In genomic region chr15:30424290-30424689, GRCm38 (mm10) we compare ENCODE assay signal across 10 mouse cellular contexts.
DNase-seq lines count a peak whose midpoint lies in the region; ATAC-seq and TF ChIP-seq lines count a peak whose summit lies in the region.
"Had no signal": no experiment of that assay in that cellular context is flagged by ENCODE, and none has a peak within 500 bp of the region (broad histone marks: within the 10 kb centered on the region; RNA-seq: fewer than 3 reads in every experiment).

No protein-coding gene starts in this region.

- H3K4me3 ChIP-seq in hindbrain, embryonic 11.5 days (ENCODE audit: low read depth, low read length): no peak overlapping the region
- no peak overlapping the region for H3K4me3 ChIP-seq in hindbrain, embryonic 10.5 days
- no peak overlapping the region for H3K4me3 ChIP-seq in heart, embryonic 11.5 days (ENCODE audit: low read depth, low read length)

- ATAC-seq in hindbrain, embryonic 11.5 days (ENCODE audit: low FRiP score): no peak
- no peak for ATAC-seq in Patski
- no peak for ATAC-seq in heart, embryonic 11.5 days (replicated peaks; ENCODE audit: insufficient number of reproducible peaks, low FRiP score, low TSS enrichment)
- no peak for ATAC-seq in monocyte, adult 5-6 weeks (replicated peaks; ENCODE audit: insufficient number of reproducible peaks, low FRiP score, low TSS enrichment, poor library complexity, severe bottlenecking)

- H3K9ac ChIP-seq in hindbrain, embryonic 11.5 days (ENCODE audit: low read depth, low read length): no peak overlapping the region
- H3K9ac ChIP-seq in heart, embryonic 11.5 days (ENCODE audit: low read depth, low read length): no peak overlapping the region

- peak; percentile 32 for DNase-seq in hindbrain, embryonic 11.5 days (ENCODE audit: low spot score)
- no peak for DNase-seq in hindbrain, embryonic 10.5 days (ENCODE audit: low spot score)
- DNase-seq in Patski (ENCODE audit: low read depth, low spot score): no peak
- peak; percentile 16 for DNase-seq in embryo, embryonic 11 days
- peak; percentile 47 for DNase-seq in left cerebral cortex, postnatal 4 days
- no peak for DNase-seq in urinary bladder, postnatal 10 days (ENCODE audit: low spot score)

- POLR2A ChIA-PET in Patski (lab: Charles Lee): no interaction called here

- no peaks in the 10 kb centered on the region for H3K9me3 ChIP-seq in hindbrain, embryonic 11.5 days (ENCODE audit: control insufficient read depth, low read length)
- 0 out of 2 replicates have a peak, but pooled peaks cover 2% of the 10 kb centered on the region for H3K9me3 ChIP-seq in hindbrain, embryonic 10.5 days
- H3K9me3 ChIP-seq in heart, embryonic 11.5 days (replicated peaks; ENCODE audit: control insufficient read depth, low read length): no peaks in the 10 kb centered on the region

- no peaks in the 10 kb centered on the region for H3K27me3 ChIP-seq in hindbrain, embryonic 11.5 days (ENCODE audit: control insufficient read depth, insufficient read depth, low read length)
- H3K27me3 ChIP-seq in hindbrain, embryonic 10.5 days (ENCODE audit: insufficient read depth, poor library complexity, severe bottlenecking): no peaks in the 10 kb centered on the region
- H3K27me3 ChIP-seq in Patski: no peaks in the 10 kb centered on the region
- no peaks in the 10 kb centered on the region for H3K27me3 ChIP-seq in heart, embryonic 11.5 days (ENCODE audit: control insufficient read depth, insufficient read depth, low read length)
- H3K27me3 ChIP-seq: CH12.LX had no signal

- H3K36me3 ChIP-seq in hindbrain, embryonic 11.5 days (ENCODE audit: control insufficient read depth, insufficient read depth, low read length): no peaks in the 10 kb centered on the region
- H3K36me3 ChIP-seq in hindbrain, embryonic 10.5 days: no peaks in the 10 kb centered on the region
- no peaks in the 10 kb centered on the region for H3K36me3 ChIP-seq in heart, embryonic 11.5 days (ENCODE audit: control insufficient read depth, insufficient read depth, low read length)

- WGBS in hindbrain, embryonic 11.5 days: 68% methylated on average over 9 of the region's 9 CpGs
- WGBS in hindbrain, embryonic 10.5 days: 69% methylated on average over 9 of the region's 9 CpGs
- 63% methylated on average over 9 of the region's 9 CpGs for WGBS in heart, embryonic 11.5 days (ENCODE audit: insufficient replicate concordance)

- no peak overlapping the region for H3K27ac ChIP-seq in hindbrain, embryonic 11.5 days (ENCODE audit: low read depth, low read length)
- no peak overlapping the region for H3K27ac ChIP-seq in hindbrain, embryonic 10.5 days
- no peak overlapping the region for H3K27ac ChIP-seq in heart, embryonic 11.5 days (ENCODE audit: low read depth, low read length)
- H3K27ac ChIP-seq: macrophage had no signal

- CTCF ChIA-PET in Patski (lab: Charles Lee): interaction anchor here (1.2 kb wide), 1 partner anchor 412 kb away, joined by 3 read pairs; no protein-coding TSS in a partner anchor

- H3K4me2 ChIP-seq in hindbrain, embryonic 11.5 days (replicated peaks; ENCODE audit: low read depth, low read length): no peak overlapping the region
- H3K4me2 ChIP-seq in heart, embryonic 11.5 days: no peak overlapping the region

- intact Hi-C loops in left cerebral cortex, postnatal 4 days (cut with DNase I): no loop called here

- H3K4me1 ChIP-seq in hindbrain, embryonic 11.5 days (replicated peaks; ENCODE audit: control insufficient read depth, insufficient read depth, low read length): no peaks in the 10 kb centered on the region
- no peaks in the 10 kb centered on the region for H3K4me1 ChIP-seq in hindbrain, embryonic 10.5 days (replicated peaks)
- no peaks in the 10 kb centered on the region for H3K4me1 ChIP-seq in heart, embryonic 11.5 days (ENCODE audit: control insufficient read depth, insufficient read depth, low read length)

- TF ChIP-seq CTCF in Patski (IDR thresholded peaks at IDR 0.05): peak; percentile 29

- in situ Hi-C loops in Patski (cut with MboI; ENCODE audit: low pct_unique_long_range_greater_than_20kb): no loop called here

Comparison
In these comparisons a context has a peak if more than half of its experiments do, and no peak if none do; other contexts are left out.
1. DNase-seq: peak in hindbrain, embryonic 11.5 days (single experiment), embryo, embryonic 11 days (single experiment) and left cerebral cortex, postnatal 4 days (single experiment); none in hindbrain, embryonic 10.5 days (single experiment), Patski (single experiment) and urinary bladder, postnatal 10 days (single experiment).